Mouse (Mus musculus): ENCODE data around the gene Slc29a3. TPM values are rescaled to one million over a fixed set of nuclear protein-coding genes. Genes with fewer than 3 reads are reported as not detected.
"Not testable (repeated sequence)": the region's sequence is repeated elsewhere in the genome, so short reads cannot be mapped to it uniquely, and the experiment has no call there.

Slc29a3 gene
- total RNA-seq, 1 experiment from 2014 or later, result 5.5 TPM

DNA sequence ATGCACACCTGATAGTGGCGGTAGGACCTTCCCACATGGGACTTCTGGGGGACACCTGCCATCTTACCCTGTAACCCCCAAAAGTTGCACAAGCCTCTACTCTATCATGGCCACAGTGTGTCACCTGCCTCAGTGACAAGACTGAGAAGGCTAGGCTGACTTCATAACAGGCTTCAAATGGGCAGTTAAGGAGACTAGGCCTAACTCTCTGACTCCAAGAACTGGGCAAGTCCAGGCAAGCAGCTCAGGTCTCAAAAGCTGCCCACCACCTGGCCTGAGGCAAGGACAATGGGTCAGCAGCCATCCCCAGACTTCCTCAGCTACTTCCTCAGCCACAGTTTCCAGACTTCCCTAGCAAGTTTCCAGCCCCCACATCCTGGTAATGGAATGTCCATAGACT is 16.9 kb downstream of the Slc29a3 start:
- no peak for ATAC-seq (replicated peaks; ENCODE audit: insufficient number of reproducible peaks, low FRiP score, low TSS enrichment, poor library complexity, severe bottlenecking)

DNA sequence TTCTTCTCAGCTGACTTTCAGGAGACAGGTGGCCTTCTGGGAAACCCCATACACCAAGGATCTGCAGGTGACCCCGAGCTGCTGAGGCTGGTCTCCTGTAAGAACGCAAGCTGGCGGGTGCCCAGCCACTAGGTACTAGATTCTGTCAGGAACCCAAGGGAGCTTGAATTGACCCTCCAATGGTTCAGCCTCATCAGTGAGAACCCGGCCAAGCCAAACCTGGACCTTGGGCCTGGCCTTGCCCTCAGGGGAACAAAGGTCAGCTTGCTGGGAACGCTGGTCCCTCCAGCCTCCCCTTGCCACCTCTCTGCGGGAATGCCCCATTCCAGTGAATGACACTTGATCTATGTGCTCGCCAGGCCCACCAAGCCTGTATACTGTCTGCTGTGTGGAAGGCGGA is 19.1 kb downstream of the Slc29a3 start:
- ATAC-seq (replicated peaks; ENCODE audit: insufficient number of reproducible peaks, low FRiP score, low TSS enrichment, poor library complexity, severe bottlenecking), result no peak

DNA sequence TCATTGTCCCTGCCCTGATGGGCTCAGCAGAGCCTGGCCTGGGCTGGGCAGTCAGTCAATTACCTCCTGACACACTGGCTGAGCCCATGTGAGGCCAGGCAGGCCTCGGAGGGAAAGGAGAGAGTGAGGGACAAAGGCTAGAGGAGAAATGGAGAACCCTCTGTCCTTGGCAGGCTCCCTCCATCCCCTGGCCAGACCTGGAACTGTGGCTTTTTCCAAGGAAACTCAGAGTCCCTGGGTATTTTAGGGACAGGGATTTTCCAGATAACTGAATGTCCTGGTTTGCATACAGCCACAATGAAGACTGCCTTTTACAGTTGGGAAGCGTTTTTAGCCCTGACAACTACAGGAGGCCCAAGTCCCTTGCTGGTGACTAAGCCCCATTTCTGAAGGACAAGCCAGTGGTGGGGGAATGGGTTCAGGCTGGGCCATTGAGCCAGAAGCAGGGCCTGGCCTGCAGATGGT is 20.2 kb downstream of the Slc29a3 start:
- ATAC-seq (replicated peaks; ENCODE audit: insufficient number of reproducible peaks, low FRiP score, low TSS enrichment, poor library complexity, severe bottlenecking), result no peak

GRCm38 (mm10) chr10:60731742-60732141 is 20.9 kb downstream of the Slc29a3 start:
- ATAC-seq (replicated peaks; ENCODE audit: insufficient number of reproducible peaks, low FRiP score, low TSS enrichment, poor library complexity, severe bottlenecking), result no peak

DNA sequence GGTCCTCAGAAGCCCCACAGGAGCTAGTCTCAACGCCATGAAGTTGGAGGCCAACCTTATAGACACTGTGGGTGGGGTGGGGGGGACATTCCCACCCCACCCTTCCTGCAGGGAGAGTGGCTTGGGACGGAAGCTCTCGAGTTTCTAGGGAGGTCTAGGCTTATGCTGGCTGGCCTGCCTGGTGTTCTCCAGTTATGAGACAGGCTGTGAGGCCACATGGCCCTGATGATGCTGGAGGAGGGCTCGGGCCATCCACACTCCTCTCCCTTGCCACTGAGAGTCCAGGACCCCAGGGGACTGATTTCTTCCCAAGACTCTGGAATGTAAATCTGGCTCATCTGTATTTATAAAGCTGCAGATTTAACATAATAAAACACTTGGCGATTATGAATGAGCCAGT is 25.3 kb downstream of the Slc29a3 start:
- ATAC-seq (replicated peaks; ENCODE audit: insufficient number of reproducible peaks, low FRiP score, low TSS enrichment, poor library complexity, severe bottlenecking), result no peak

DNA sequence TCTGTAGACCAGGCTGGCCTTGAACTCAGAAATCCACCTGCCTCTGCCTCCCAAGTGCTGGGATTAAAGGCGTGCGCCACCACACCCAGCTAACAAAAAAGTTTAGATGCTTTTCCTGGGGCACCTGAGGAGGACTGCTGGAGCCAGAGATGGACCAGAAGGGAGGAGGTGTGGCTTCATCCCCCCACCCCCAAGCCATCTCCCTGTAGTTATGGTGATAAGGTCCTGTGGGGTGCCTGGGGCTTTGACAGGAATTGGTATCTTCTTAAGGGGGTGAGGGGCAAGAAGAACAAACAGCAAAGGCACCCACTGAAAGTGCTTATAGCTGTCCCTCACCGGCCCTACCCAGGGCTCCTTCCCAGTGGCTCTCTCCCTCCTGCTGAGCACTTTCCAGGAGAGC is 25.7 kb downstream of the Slc29a3 start:
- ATAC-seq (replicated peaks; ENCODE audit: insufficient number of reproducible peaks, low FRiP score, low TSS enrichment, poor library complexity, severe bottlenecking), result no peak

- no peak for ATAC-seq (replicated peaks; ENCODE audit: insufficient number of reproducible peaks, low FRiP score, low TSS enrichment, poor library complexity, severe bottlenecking)
Measured at GRCm38 (mm10) chr10:60724496-60724895, 28.1 kb downstream of the Slc29a3 start.

- ATAC-seq (replicated peaks; ENCODE audit: insufficient number of reproducible peaks, low FRiP score, low TSS enrichment, poor library complexity, severe bottlenecking), result no peak
Measured at GRCm38 (mm10) chr10:60723345-60723744, 29.2 kb downstream of the Slc29a3 start.

DNA sequence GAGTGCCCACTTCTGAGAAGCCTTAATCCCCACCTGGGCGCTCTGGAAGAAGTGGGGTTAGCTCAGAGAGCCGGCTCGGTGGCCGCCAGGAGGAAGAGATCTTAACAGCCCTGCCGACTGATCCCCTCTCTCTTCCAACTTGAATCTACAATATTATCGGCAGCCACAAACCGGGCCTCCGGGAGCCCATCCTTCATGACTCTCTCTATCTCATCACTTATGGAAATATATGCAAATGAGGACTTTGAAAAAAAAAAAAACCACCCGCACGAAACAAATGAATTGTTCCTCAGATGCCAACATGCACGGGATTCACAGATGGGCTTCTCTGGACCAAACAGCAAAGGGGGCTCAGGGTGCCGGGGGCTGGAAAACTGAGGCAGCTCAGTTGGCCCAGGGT is 31.0 kb downstream of the Slc29a3 start:
- ATAC-seq (replicated peaks; ENCODE audit: insufficient number of reproducible peaks, low FRiP score, low TSS enrichment, poor library complexity, severe bottlenecking), result no peak

- ATAC-seq (replicated peaks; ENCODE audit: insufficient number of reproducible peaks, low FRiP score, low TSS enrichment, poor library complexity, severe bottlenecking), result no peak
Measured at GRCm38 (mm10) chr10:60720461-60720860, 32.1 kb downstream of the Slc29a3 start.

GRCm38 (mm10) chr10:60718491-60718890 is 34.1 kb downstream of the Slc29a3 start:
- no peak for ATAC-seq (replicated peaks; ENCODE audit: insufficient number of reproducible peaks, low FRiP score, low TSS enrichment, poor library complexity, severe bottlenecking)

GRCm38 (mm10) chr10:60716449-60716848 is 36.1 kb downstream of the Slc29a3 start:
- no peak for ATAC-seq (replicated peaks; ENCODE audit: insufficient number of reproducible peaks, low FRiP score, low TSS enrichment, poor library complexity, severe bottlenecking)

DNA sequence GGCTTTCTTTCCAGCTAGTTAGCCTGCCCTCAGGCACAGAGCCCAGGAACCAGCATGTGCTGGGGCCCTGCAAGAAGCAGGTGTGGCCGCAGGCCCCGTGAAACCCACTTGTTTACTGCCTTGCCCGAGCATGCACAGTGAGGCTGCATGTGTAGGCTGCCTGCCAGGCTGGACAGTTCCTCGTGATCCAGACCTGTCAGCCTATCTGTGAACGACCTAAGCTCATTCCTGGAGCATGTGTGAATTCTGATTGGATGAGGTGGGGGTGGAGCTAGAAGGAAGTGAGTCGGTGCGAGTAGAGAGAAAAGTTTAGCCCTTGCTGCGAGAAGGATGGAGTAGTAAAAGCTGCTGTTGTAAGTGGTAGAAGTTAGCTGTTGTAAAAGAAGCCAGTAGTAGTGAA is 40.3 kb downstream of the Slc29a3 start:
- not testable (repeated sequence) for ATAC-seq (replicated peaks; ENCODE audit: insufficient number of reproducible peaks, low FRiP score, low TSS enrichment, poor library complexity, severe bottlenecking)

GRCm38 (mm10) chr10:60708837-60709236 is 43.8 kb downstream of the Slc29a3 start:
- ATAC-seq (replicated peaks; ENCODE audit: insufficient number of reproducible peaks, low FRiP score, low TSS enrichment, poor library complexity, severe bottlenecking), result no peak

DNA sequence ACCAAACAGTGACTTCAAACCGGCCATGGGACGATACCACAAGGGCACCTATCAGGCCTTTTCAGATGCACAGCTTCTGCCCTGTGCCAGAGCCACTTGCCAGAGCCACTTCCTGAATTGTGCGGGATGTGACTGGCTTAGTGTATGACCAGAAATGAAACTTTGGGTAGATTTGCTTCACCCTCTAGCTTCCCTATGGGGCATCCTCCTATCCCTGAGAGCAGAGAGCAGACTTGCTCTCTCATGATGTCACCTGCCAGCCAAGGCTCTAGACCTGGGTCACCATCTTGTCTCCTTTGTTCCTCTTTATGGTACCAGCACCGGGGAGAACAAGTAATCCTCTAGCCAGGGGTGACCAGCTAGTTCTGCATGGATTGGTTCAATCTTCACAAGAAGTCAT is 46.3 kb downstream of the Slc29a3 start:
- ATAC-seq (replicated peaks; ENCODE audit: insufficient number of reproducible peaks, low FRiP score, low TSS enrichment, poor library complexity, severe bottlenecking), result peak; percentile 80

- no peak for ATAC-seq (replicated peaks; ENCODE audit: insufficient number of reproducible peaks, low FRiP score, low TSS enrichment, poor library complexity, severe bottlenecking)
Measured at GRCm38 (mm10) chr10:60705134-60705533, 47.5 kb downstream of the Slc29a3 start.

GRCm38 (mm10) chr10:60697775-60698174 is 54.8 kb downstream of the Slc29a3 start:
- no peak for ATAC-seq (replicated peaks; ENCODE audit: insufficient number of reproducible peaks, low FRiP score, low TSS enrichment, poor library complexity, severe bottlenecking)

DNA sequence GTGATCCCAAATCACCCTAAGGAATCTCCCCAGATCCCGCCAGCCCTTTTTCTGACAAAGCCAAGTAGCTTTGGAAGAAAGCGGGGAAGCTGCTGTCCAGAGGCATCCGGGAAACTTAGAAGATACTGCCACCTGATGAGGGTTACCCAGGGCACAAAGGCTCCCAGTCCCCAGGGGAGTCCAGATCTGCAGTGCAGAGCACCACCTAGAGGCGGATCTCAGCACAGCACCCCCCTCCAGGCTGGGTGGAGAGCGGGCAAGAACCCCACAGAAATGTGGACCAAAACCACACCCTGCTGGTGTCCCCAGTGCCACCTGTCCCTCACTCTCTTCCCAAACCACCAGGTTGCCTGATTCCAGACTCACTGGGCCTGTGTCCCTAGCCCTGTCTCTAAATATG is 55.6 kb downstream of the Slc29a3 start:
- ATAC-seq (replicated peaks; ENCODE audit: insufficient number of reproducible peaks, low FRiP score, low TSS enrichment, poor library complexity, severe bottlenecking), result peak; percentile 73

- ATAC-seq (replicated peaks; ENCODE audit: insufficient number of reproducible peaks, low FRiP score, low TSS enrichment, poor library complexity, severe bottlenecking), result no peak
Measured at GRCm38 (mm10) chr10:60696390-60696789, 56.2 kb downstream of the Slc29a3 start, which contains the start of gene Cdh23. Gene Cdh23 (minus strand): TSS chr10:60696490.

- ATAC-seq (replicated peaks; ENCODE audit: insufficient number of reproducible peaks, low FRiP score, low TSS enrichment, poor library complexity, severe bottlenecking), result no peak
Measured at GRCm38 (mm10) chr10:60691671-60692390, 60.8 kb downstream of the Slc29a3 start.

DNA sequence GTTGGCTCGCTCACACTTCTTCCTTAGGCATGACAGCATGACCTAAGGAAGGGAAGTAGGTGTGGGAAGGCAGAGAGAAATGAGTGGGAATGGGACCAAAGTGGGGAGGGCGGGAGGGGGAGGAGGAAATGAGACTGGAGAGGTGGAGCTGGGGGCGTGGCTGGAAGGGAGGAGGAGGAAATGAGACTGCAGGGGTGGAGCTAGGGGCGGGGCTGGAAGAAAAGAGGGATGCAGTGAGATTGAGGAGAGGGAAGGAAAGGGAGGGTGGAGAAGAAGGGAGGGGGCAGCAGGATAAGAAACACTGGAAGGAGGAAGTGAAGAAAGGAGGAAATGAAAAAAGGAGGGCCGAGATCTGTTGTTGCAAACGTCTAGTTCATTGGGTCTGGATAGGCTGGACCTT is 61.6 kb downstream of the Slc29a3 start:
- no peak for ATAC-seq (replicated peaks; ENCODE audit: insufficient number of reproducible peaks, low FRiP score, low TSS enrichment, poor library complexity, severe bottlenecking)

All from monocyte, adult 5-6 weeks (primary cell).